In genomic region chr13:112188313-112188712, GRCm38 (mm10) we compare ENCODE assay signal across 10 mouse cellular contexts.
DNase-seq lines count a peak whose midpoint lies in the region; ATAC-seq lines count a peak whose summit lies in the region.
"Had no signal": no experiment of that assay in that cellular context is flagged by ENCODE, and none has a peak within 500 bp of the region (broad histone marks: within the 10 kb centered on the region; RNA-seq: fewer than 3 reads in every experiment).

No protein-coding gene starts in this region.

- H3K36me3 ChIP-seq in heart, embryonic 11.5 days (ENCODE audit: control insufficient read depth, insufficient read depth, low read length): no peaks in the 10 kb centered on the region
- H3K36me3 ChIP-seq in intestine, embryonic 15.5 days: no peaks in the 10 kb centered on the region

- no peaks in the 10 kb centered on the region for H3K9me3 ChIP-seq in heart, embryonic 11.5 days (replicated peaks; ENCODE audit: control insufficient read depth, low read length)
- H3K9me3 ChIP-seq in intestine, embryonic 15.5 days: no peaks in the 10 kb centered on the region

- H3K4me2 ChIP-seq in heart, embryonic 11.5 days: 0 out of 2 replicates have a peak overlapping the region, but pooled peaks have one; percentile 24
- no peak overlapping the region for H3K4me2 ChIP-seq in intestine, embryonic 15.5 days (replicated peaks)

- H3K9ac ChIP-seq in heart, embryonic 11.5 days (ENCODE audit: low read depth, low read length): no peak overlapping the region
- H3K9ac ChIP-seq in intestine, embryonic 15.5 days: no peak overlapping the region
- H3K9ac ChIP-seq: liver, embryonic 14.5 days had no signal

- H3K4me1 ChIP-seq in heart, embryonic 11.5 days (ENCODE audit: control insufficient read depth, insufficient read depth, low read length): peaks cover 35% of the 10 kb centered on the region
- H3K4me1 ChIP-seq in intestine, embryonic 15.5 days (replicated peaks): peaks cover 32% of the 10 kb centered on the region

- H3K27me3 ChIP-seq in heart, embryonic 11.5 days (ENCODE audit: control insufficient read depth, insufficient read depth, low read length): no peaks in the 10 kb centered on the region
- H3K27me3 ChIP-seq in intestine, embryonic 15.5 days (replicated peaks): no peaks in the 10 kb centered on the region

- ATAC-seq in heart, embryonic 11.5 days (replicated peaks; ENCODE audit: insufficient number of reproducible peaks, low FRiP score, low TSS enrichment): no peak
- ATAC-seq in intestine, embryonic 15.5 days: no peak

- peak overlapping the region; percentile 46; the same call in 1 of the 2 replicates for H3K27ac ChIP-seq in heart, embryonic 11.5 days (ENCODE audit: low read depth, low read length)
- H3K27ac ChIP-seq in intestine, embryonic 15.5 days: no peak overlapping the region
- H3K27ac ChIP-seq: liver, embryonic 14.5 days had no signal

- DNase-seq in MN1 (ENCODE audit: low spot score): peak; percentile 39
- peak; percentile 84 to 87 for DNase-seq in adrenal gland, postnatal 36 days
- DNase-seq in kidney, postnatal 36 days: peak; percentile 54 to 65
- DNase-seq in layer of hippocampus, adult 18-20 months (ENCODE audit: low spot score in 2 of 2): no peak
- DNase-seq in thymus, adult 18-20 months: no peak
- no peak for DNase-seq in Muller cell, postnatal 12 days (ENCODE audit: inconsistent ontology term)

- 27% methylated on average over 7 of the region's 7 CpGs for whole genome bisulfite sequencing in heart, embryonic 11.5 days (ENCODE audit: insufficient replicate concordance)
- 39% methylated on average over 7 of the region's 7 CpGs for WGBS in intestine, embryonic 15.5 days

- no peak overlapping the region for H3K4me3 ChIP-seq in heart, embryonic 11.5 days (ENCODE audit: low read depth, low read length)
- no peak overlapping the region for H3K4me3 ChIP-seq in intestine, embryonic 15.5 days (replicated peaks)
- H3K4me3 ChIP-seq: erythroblast, embryonic 14.5 days had no signal

Comparison
In these comparisons a context has a peak if more than half of its experiments do, and no peak if none do; other contexts are left out.
1. DNase-seq: peak in MN1 (single experiment), adrenal gland, postnatal 36 days (2 of 2) and kidney, postnatal 36 days (2 of 2); none in layer of hippocampus, adult 18-20 months (0 of 2), thymus, adult 18-20 months (0 of 2) and Muller cell, postnatal 12 days (single experiment).